Mouse (Mus musculus): ENCODE measurements around the gene Cc2d2b. TPM values are rescaled to one million over a fixed set of nuclear protein-coding genes. Genes with fewer than 3 reads are reported as not detected.

Cc2d2b gene
- polyA plus RNA-seq, 1 experiment from 2014 or later, result 0.05 TPM

GRCm38 (mm10) chr19:40826735-40827134 is 78.2 kb downstream of the Cc2d2b start:
- Histone ChIP-seq H3K9me3 (no peaks in the 10 kb centered on the region), H3K27ac (no peak overlapping the region), H3K36me3 (replicated peaks) (no peaks in the 10 kb centered on the region), H3K4me3 (no peak overlapping the region), H3K4me1 (peaks cover 8% of the 10 kb centered on the region), H3K27me3 (ENCODE audit: poor library complexity, severe bottlenecking) (no peaks in the 10 kb centered on the region)
- 89% methylated on average over 7 of the region's 7 CpGs for WGBS
- no peak for DNase-seq (ENCODE audit: extremely low spot score, low spot score)

GRCm38 (mm10) chr19:40830198-40830597 is 81.6 kb downstream of the Cc2d2b start:
- Histone ChIP-seq H3K9me3 (no peaks in the 10 kb centered on the region), H3K27ac (peak overlapping the region; percentile 100), H3K4me3 (peak overlapping the region; percentile 88), H3K27me3 (ENCODE audit: poor library complexity, severe bottlenecking) (no peaks in the 10 kb centered on the region), H3K4me1 (peaks cover 39% of the 10 kb centered on the region), H3K36me3 (replicated peaks) (peaks cover 13% of the 10 kb centered on the region)
- 61% methylated on average over 7 of the region's 7 CpGs for WGBS
- no peak for DNase-seq (ENCODE audit: extremely low spot score, low spot score)

DNA sequence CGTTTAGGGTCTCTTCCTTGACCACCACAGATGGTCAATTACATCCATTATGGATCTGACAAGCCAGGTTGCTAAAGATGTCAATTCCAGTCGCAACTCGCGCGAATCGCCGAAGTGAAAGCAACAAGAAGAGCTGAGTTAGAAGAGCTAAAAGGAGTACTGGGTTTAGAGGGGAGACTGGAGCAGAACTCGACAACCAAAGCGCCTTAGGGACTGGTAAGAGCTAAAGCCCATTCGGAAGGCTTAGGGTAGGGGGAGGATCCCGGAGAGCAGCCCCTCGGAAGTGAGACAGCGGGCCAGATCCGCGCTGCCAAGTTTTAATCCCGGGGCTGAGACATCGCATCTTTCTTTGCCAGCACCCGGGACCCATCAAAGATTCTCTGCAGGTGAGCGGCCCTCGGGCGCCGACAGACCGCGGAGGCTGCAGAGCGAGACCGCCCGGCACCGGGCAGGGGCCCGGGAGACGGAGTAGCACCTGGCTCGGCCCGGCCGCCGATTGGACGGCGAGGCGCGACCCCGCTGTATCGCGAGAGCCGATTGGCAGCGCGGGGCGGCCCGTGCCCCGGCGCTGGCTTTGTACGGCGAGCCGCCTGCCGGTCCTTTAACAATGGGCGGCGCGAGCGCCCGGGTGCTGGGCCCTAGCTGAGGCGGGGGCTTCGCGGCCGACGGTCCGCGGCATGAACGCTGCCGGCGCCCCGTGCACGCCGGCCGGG is 82.3 kb downstream of the Cc2d2b start, which contains the start of gene Ccnj:
Gene Ccnj, plus strand, starts transcription at position 577 of the 713 bp plus-strand sequence.
- Histone ChIP-seq H3K27ac (peak within 1 kb of the TSS; percentile 100), H3K27me3 (ENCODE audit: poor library complexity, severe bottlenecking) (no peaks in the 10 kb centered on the region), H3K36me3 (replicated peaks) (peaks cover 19% of the 10 kb centered on the region), H3K4me3 (peak within 1 kb of the TSS; percentile 88), H3K4me1 (peaks cover 39% of the 10 kb centered on the region), H3K9me3 (no peaks in the 10 kb centered on the region)
- WGBS, result under 1% methylated on average over 71 of the region's 71 CpGs
- peak; percentile 89 for DNase-seq (ENCODE audit: extremely low spot score, low spot score)

DNA sequence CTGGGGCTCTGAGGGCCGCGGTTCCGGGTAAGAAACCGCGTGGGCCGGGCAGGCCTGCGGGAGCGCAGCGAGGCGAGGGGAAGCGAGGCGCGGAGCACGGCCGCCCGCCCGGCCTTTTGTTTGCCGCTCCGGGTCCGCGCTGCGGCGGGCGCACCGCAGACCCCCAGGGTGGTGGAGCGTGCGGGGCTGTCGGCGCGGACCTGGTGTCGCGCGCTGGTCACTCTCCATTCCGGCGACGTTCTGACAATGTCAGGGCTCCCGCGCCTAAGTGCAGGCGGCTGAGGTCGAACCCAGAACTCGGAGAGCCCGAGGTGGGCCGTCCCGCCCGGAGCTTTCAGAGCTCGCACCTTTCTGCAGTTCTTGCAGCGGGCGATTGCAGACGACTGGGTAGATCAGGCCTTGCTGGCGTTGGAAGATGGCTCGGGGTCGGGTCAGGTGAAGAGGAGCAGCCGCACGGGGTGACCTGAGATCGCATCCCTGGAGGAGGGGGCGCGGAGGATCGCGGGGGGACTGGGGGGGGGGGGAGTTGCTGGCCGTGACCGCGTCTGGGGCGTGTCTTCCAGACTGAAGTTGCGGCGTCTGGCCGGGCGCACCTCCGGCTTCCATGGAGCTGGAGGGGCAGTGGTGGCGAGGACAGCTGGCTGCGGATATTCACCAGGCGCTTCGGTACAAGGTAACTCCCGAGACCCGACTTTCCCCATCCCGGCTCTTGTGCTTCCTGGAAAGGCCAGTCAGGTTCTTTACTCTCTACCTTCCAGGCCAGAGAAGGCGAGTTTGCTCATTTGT is 83.1 kb downstream of the Cc2d2b start:
- DNase-seq (ENCODE audit: extremely low spot score, low spot score), result peak; percentile 63
- Histone ChIP-seq H3K4me3 (peak overlapping the region; percentile 88), H3K9me3 (no peaks in the 10 kb centered on the region), H3K27me3 (ENCODE audit: poor library complexity, severe bottlenecking) (no peaks in the 10 kb centered on the region), H3K4me1 (peaks cover 39% of the 10 kb centered on the region), H3K27ac (peak overlapping the region; percentile 100), H3K36me3 (replicated peaks) (peaks cover 27% of the 10 kb centered on the region)
- WGBS, result under 1% methylated on average over 64 of the region's 76 CpGs

DNA sequence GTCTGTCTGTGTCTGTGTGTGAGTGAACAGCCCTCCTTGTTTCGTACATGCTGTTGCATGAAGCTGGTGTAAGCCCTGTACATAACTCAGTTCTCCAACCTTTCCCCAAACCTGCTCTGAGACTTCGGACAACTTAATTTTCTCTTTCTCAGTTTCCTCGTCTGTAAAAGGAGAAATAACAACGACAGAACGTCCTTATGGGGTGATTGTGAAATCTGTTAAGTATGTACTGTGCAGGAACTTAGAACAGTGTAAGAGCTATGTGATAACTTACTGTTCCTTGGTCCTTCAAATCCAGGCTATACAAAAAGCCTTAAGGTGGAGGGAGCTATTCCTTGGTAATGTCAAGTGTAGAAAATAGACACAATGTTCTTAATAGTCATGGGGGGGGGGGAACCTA is 83.8 kb downstream of the Cc2d2b start:
- H3K27ac ChIP-seq, result peak overlapping the region; percentile 100
- no peak for DNase-seq (ENCODE audit: extremely low spot score, low spot score)
- H3K36me3 ChIP-seq (replicated peaks), result peaks cover 34% of the 10 kb centered on the region
- H3K4me3 ChIP-seq, result peak overlapping the region; percentile 88
- 46% methylated on average over 5 of the region's 5 CpGs for WGBS
- H3K4me1 ChIP-seq, result peaks cover 39% of the 10 kb centered on the region
- H3K27me3 ChIP-seq (ENCODE audit: poor library complexity, severe bottlenecking), result no peaks in the 10 kb centered on the region
- H3K9me3 ChIP-seq, result no peaks in the 10 kb centered on the region

GRCm38 (mm10) chr19:40834436-40834835 is 85.9 kb downstream of the Cc2d2b start:
- 88% methylated on average over 6 of the region's 6 CpGs for WGBS
- DNase-seq (ENCODE audit: extremely low spot score, low spot score), result no peak
- no peaks in the 10 kb centered on the region for H3K9me3 ChIP-seq
- no peaks in the 10 kb centered on the region for H3K27me3 ChIP-seq (ENCODE audit: poor library complexity, severe bottlenecking)
- no peak overlapping the region for H3K4me3 ChIP-seq
- H3K27ac ChIP-seq, result no peak overlapping the region
- peaks cover 55% of the 10 kb centered on the region for H3K36me3 ChIP-seq (replicated peaks)
- peaks cover 39% of the 10 kb centered on the region for H3K4me1 ChIP-seq

DNA sequence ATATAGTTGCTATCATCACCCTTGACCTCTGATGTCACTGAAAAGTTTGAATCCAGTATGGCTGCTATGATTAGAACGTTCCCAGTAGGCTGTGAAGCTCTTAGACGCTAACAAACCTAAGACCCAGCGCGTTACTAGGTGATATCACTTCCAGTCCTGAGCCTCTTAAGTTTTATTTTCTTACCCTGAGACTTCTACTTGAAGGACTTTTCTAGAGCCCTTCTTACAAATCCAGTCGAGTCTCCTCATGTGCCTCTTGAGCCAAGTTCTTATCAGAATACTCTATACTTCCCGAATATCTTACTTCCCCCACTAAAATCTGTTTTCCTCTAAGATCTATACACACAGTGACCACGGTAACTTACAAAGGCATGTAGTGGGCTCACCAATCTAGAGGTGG is 89.7 kb downstream of the Cc2d2b start:
- Histone ChIP-seq H3K27ac (no peak overlapping the region), H3K9me3 (no peaks in the 10 kb centered on the region), H3K4me1 (peaks cover 20% of the 10 kb centered on the region), H3K27me3 (ENCODE audit: poor library complexity, severe bottlenecking) (no peaks in the 10 kb centered on the region), H3K4me3 (no peak overlapping the region), H3K36me3 (replicated peaks) (peaks cover 93% of the 10 kb centered on the region)
- WGBS, result 94% methylated on average over 7 of the region's 7 CpGs
- DNase-seq (ENCODE audit: extremely low spot score, low spot score), result no peak

DNA sequence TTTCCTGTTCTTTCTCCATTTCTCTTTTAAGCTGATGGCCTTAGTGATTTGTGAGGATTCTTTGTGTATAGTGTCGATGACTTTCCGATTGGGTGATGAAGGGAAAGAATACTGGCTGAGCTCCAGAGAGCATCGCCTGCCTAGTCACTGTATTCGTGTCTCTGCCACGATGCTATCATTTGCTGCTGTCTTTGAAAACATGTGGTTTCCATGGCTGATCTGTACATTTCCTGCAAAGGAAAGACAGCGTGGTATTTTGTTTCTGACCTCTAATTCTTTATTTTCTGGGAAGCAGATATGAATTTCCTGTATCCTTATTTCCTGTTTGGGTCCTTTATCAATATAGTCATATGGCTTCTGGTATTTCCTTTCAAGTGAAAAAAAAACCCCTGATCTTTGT is 91.8 kb downstream of the Cc2d2b start:
- DNase-seq (ENCODE audit: extremely low spot score, low spot score), result no peak
- no peaks in the 10 kb centered on the region for H3K27me3 ChIP-seq (ENCODE audit: poor library complexity, severe bottlenecking)
- H3K27ac ChIP-seq, result no peak overlapping the region
- H3K4me3 ChIP-seq, result no peak overlapping the region
- no peaks in the 10 kb centered on the region for H3K9me3 ChIP-seq
- H3K4me1 ChIP-seq, result no peaks in the 10 kb centered on the region
- WGBS, result 93% methylated on average over 6 of the region's 6 CpGs
- peaks cover 100% of the 10 kb centered on the region for H3K36me3 ChIP-seq (replicated peaks)

DNA sequence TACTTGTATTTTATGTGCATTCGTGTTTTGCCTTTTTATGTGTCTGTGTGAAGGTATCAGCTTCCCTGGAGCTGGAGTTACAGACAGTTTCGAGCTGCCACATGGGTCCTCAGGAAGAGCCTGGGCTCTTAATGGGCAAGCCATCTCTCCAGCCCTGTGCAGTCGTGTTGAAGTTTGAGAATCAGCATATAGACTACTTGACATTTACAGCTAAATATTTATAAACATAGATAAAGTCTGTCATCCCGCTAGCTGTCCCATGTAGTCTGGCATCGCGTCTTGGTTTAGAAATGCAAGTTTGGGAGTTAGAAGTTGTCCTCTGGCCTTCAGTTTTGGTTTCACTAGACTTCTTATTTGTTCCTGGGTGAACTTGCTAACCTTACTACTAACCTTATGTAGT is 92.5 kb downstream of the Cc2d2b start:
- no peak overlapping the region for H3K27ac ChIP-seq
- no peak for DNase-seq (ENCODE audit: extremely low spot score, low spot score)
- H3K36me3 ChIP-seq (replicated peaks), result peaks cover 100% of the 10 kb centered on the region
- WGBS, result 96% methylated on average over 6 of the region's 6 CpGs
- H3K4me1 ChIP-seq, result no peaks in the 10 kb centered on the region
- no peaks in the 10 kb centered on the region for H3K27me3 ChIP-seq (ENCODE audit: poor library complexity, severe bottlenecking)
- H3K4me3 ChIP-seq, result no peak overlapping the region
- H3K9me3 ChIP-seq, result no peaks in the 10 kb centered on the region

GRCm38 (mm10) chr19:40841593-40841992 is 93.0 kb downstream of the Cc2d2b start:
- no peak overlapping the region for H3K4me3 ChIP-seq
- no peak overlapping the region for H3K27ac ChIP-seq
- H3K4me1 ChIP-seq, result no peaks in the 10 kb centered on the region
- no peak for DNase-seq (ENCODE audit: extremely low spot score, low spot score)
- no peaks in the 10 kb centered on the region for H3K9me3 ChIP-seq
- 95% methylated on average over 13 of the region's 13 CpGs for WGBS
- H3K36me3 ChIP-seq (replicated peaks), result peaks cover 100% of the 10 kb centered on the region
- H3K27me3 ChIP-seq (ENCODE audit: poor library complexity, severe bottlenecking), result no peaks in the 10 kb centered on the region

GRCm38 (mm10) chr19:40844731-40845130 is 96.2 kb downstream of the Cc2d2b start:
- Histone ChIP-seq H3K27me3 (ENCODE audit: poor library complexity, severe bottlenecking) (no peaks in the 10 kb centered on the region), H3K4me1 (no peaks in the 10 kb centered on the region), H3K27ac (no peak overlapping the region), H3K36me3 (replicated peaks) (peaks cover 100% of the 10 kb centered on the region), H3K4me3 (no peak overlapping the region), H3K9me3 (no peaks in the 10 kb centered on the region)
- no peak for DNase-seq (ENCODE audit: extremely low spot score, low spot score)
- WGBS, result 94% methylated on average over 13 of the region's 13 CpGs

GRCm38 (mm10) chr19:40849391-40849790 is 100.8 kb downstream of the Cc2d2b start:
- 88% methylated on average over 12 of the region's 12 CpGs for WGBS
- Histone ChIP-seq H3K9me3 (no peaks in the 10 kb centered on the region), H3K4me3 (no peak overlapping the region), H3K27ac (no peak overlapping the region), H3K4me1 (no peaks in the 10 kb centered on the region), H3K27me3 (ENCODE audit: poor library complexity, severe bottlenecking) (no peaks in the 10 kb centered on the region), H3K36me3 (replicated peaks) (peaks cover 71% of the 10 kb centered on the region)
- no peak for DNase-seq (ENCODE audit: extremely low spot score, low spot score)

- no peak for DNase-seq (ENCODE audit: extremely low spot score, low spot score)
- Histone ChIP-seq H3K4me3 (no peak overlapping the region), H3K27ac (no peak overlapping the region), H3K36me3 (replicated peaks) (no peaks in the 10 kb centered on the region), H3K27me3 (ENCODE audit: poor library complexity, severe bottlenecking) (peaks cover 7% of the 10 kb centered on the region; the same call in 1 of the 2 replicates), H3K9me3 (no peaks in the 10 kb centered on the region), H3K4me1 (no peaks in the 10 kb centered on the region)
- 78% methylated on average over 4 of the region's 4 CpGs for WGBS
Measured at GRCm38 (mm10) chr19:40859555-40859954, 111.0 kb downstream of the Cc2d2b start.

Measured in forebrain, embryonic 10.5 days (tissue).